Mouse (Mus musculus): Measurements from ENCODE around the gene Pcbp1.

GRCm38 (mm10) chr6:86574495-86574894, 48.4 kb upstream of the Pcbp1 start:
- TF ChIP-seq CTCF (IDR thresholded peaks at IDR 0.05; ENCODE audit: control insufficient read depth, insufficient read depth, insufficient read length) (no peak), USF1 (IDR thresholded peaks at IDR 0.05; ENCODE audit: low read depth) (no peak)
